Mouse (Mus musculus) lung, postnatal 36 days (tissue): ENCODE measurements around the gene Gipc2.
A peak's percentile ranks its signal among the peaks of the same experiment; 100 is the strongest.
"Not testable (repeated sequence)": the region's sequence is repeated elsewhere in the genome, so short reads cannot be mapped to it uniquely, and the experiment has no call there.

Experiments used
- DNase-seq: peaks from one replicate; pipeline ENCODE4 v3.0.0; 2022; ENCODE audit warnings: mixed read lengths

The Gipc2 gene

GRCm38 (mm10) chr3:152152483-152152804 lies 13.6 kb downstream of the Gipc2 start:
- no peak for DNase-seq

GRCm38 (mm10) chr3:152151725-152152482 lies 14.1 kb downstream of the Gipc2 start:
- no peak for DNase-seq

GRCm38 (mm10) chr3:152149863-152150262 lies 16.2 kb downstream of the Gipc2 start:
- peak; percentile 21 for DNase-seq

GRCm38 (mm10) chr3:152149449-152149848 lies 16.6 kb downstream of the Gipc2 start:
- DNase-seq, result peak; percentile 29

GRCm38 (mm10) chr3:152147085-152147831 lies 18.8 kb downstream of the Gipc2 start:
- DNase-seq, result peak; percentile 21

- DNase-seq, result peak; percentile 71
Measured at GRCm38 (mm10) chr3:152145186-152145585, 20.8 kb downstream of the Gipc2 start.

- DNase-seq, result peak; percentile 46
Measured at GRCm38 (mm10) chr3:152142989-152143695, 22.9 kb downstream of the Gipc2 start.

GRCm38 (mm10) chr3:152142146-152142545 lies 23.9 kb downstream of the Gipc2 start:
- no peak for DNase-seq

- DNase-seq, result not testable (repeated sequence)
Measured at GRCm38 (mm10) chr3:152139308-152139707, 26.7 kb downstream of the Gipc2 start.

GRCm38 (mm10) chr3:152136106-152136505 lies 29.9 kb downstream of the Gipc2 start:
- DNase-seq, result not testable (repeated sequence)

GRCm38 (mm10) chr3:152133621-152134020 lies 32.4 kb downstream of the Gipc2 start:
- peak; percentile 66 for DNase-seq

- DNase-seq, result no peak
Measured at GRCm38 (mm10) chr3:152130963-152131362, 35.1 kb downstream of the Gipc2 start.

GRCm38 (mm10) chr3:152129426-152129825 lies 36.6 kb downstream of the Gipc2 start:
- DNase-seq, result not testable (repeated sequence)

GRCm38 (mm10) chr3:152128631-152129030 lies 37.4 kb downstream of the Gipc2 start:
- no peak for DNase-seq

- DNase-seq, result no peak
Measured at GRCm38 (mm10) chr3:152127144-152127543, 38.9 kb downstream of the Gipc2 start.

- DNase-seq, result peak; percentile 83
Measured at GRCm38 (mm10) chr3:152122720-152123119, 43.3 kb downstream of the Gipc2 start.

GRCm38 (mm10) chr3:152122101-152122500 lies 43.9 kb downstream of the Gipc2 start:
- DNase-seq, result peak; percentile 95

GRCm38 (mm10) chr3:152121169-152122009 lies 44.6 kb downstream of the Gipc2 start:
- peak; percentile 44 for DNase-seq

- no peak for DNase-seq
Measured at GRCm38 (mm10) chr3:152119987-152120386, 46.0 kb downstream of the Gipc2 start.

GRCm38 (mm10) chr3:152117941-152118340 lies 48.1 kb downstream of the Gipc2 start:
- DNase-seq, result no peak

GRCm38 (mm10) chr3:152116140-152116539 lies 49.9 kb downstream of the Gipc2 start:
- peak; percentile 45 for DNase-seq

- DNase-seq, result peak; percentile 94
Measured at GRCm38 (mm10) chr3:152114786-152115185, 51.2 kb downstream of the Gipc2 start.

GRCm38 (mm10) chr3:152114222-152114621 lies 51.8 kb downstream of the Gipc2 start:
- no peak for DNase-seq
